39 mouse cellular contexts compared by ENCODE assay signal in the genomic region with DNA sequence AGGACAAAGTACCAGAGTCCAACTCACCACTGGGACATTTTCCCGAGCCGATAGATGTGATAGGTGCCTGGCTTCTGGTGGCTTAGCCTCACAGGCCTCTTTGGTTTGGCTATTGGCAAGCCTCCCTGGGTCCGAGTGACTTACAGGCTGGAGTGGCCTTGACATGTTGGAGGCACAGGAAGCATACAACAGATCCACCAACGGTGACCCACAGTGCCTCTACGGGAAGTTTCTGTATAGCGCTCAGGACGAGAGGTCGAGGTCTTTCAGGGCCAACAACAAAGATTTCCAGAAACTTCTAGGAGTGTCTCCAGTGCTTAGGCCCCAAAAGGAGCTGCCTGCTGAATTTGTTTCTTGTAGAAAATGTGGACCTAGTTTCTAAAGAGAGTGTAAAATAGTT. TPM values are rescaled to one million over a fixed set of nuclear protein-coding genes. Genes with fewer than 3 reads are reported as not detected.
"Had no signal": no experiment of that assay in that cellular context is flagged by ENCODE, and none has a peak within 500 bp of the region (broad histone marks: within the 10 kb centered on the region; RNA-seq: fewer than 3 reads in every experiment).

No protein-coding gene starts in this region.

- H3K4me1 ChIP-seq: heart, embryonic 13.5 days; heart, embryonic 15.5 days; hindbrain, embryonic 13.5 days; hindbrain, embryonic 15.5 days; kidney, embryonic 15.5 days; limb, embryonic 12.5 days had no signal

- H3K9me3 ChIP-seq: heart, embryonic 13.5 days; heart, embryonic 15.5 days; hindbrain, embryonic 13.5 days; hindbrain, embryonic 15.5 days; kidney, embryonic 15.5 days; limb, embryonic 12.5 days; liver, embryonic 13.5 days; liver, embryonic 15.5 days had no signal

- H3K27ac ChIP-seq: heart, embryonic 13.5 days; heart, embryonic 15.5 days; hindbrain, embryonic 13.5 days; hindbrain, embryonic 15.5 days; hindbrain, postnatal 0 days; kidney, embryonic 15.5 days; kidney, postnatal 0 days; limb, embryonic 12.5 days; liver, embryonic 13.5 days; liver, embryonic 15.5 days had no signal

- H3K9ac ChIP-seq: heart, embryonic 13.5 days; heart, embryonic 15.5 days; hindbrain, embryonic 13.5 days; hindbrain, embryonic 15.5 days; kidney, embryonic 15.5 days; limb, embryonic 12.5 days; liver, embryonic 13.5 days; liver, embryonic 15.5 days had no signal

- DNase-seq: gastrocnemius, postnatal 14 days; gastrocnemius, postnatal 36 days; heart, adult 18-20 months; heart, postnatal 14 days; heart, postnatal 36 days; kidney, adult 11 months; kidney, adult 2 months; kidney, adult 9 months; kidney, postnatal 14 days; kidney, postnatal 36 days; layer of hippocampus, adult 9-11 months; layer of hippocampus, postnatal 36 days; left cerebral cortex, postnatal 4 days; liver; liver, embryonic 13.5 days had no signal

- H3K36me3 ChIP-seq: heart, embryonic 13.5 days; heart, embryonic 15.5 days; hindbrain, embryonic 13.5 days; hindbrain, embryonic 15.5 days; kidney, embryonic 15.5 days; limb, embryonic 12.5 days; liver, embryonic 13.5 days; liver, embryonic 15.5 days had no signal

- H3K27me3 ChIP-seq: heart, embryonic 13.5 days; heart, embryonic 15.5 days; hindbrain, embryonic 13.5 days; hindbrain, embryonic 15.5 days; kidney, embryonic 15.5 days; limb, embryonic 12.5 days; liver, embryonic 13.5 days; liver, embryonic 15.5 days had no signal

- H3K4me3 ChIP-seq: heart, embryonic 13.5 days; heart, embryonic 15.5 days; hindbrain, embryonic 13.5 days; hindbrain, embryonic 15.5 days; kidney, embryonic 15.5 days; limb, embryonic 12.5 days; liver, embryonic 13.5 days; liver, embryonic 15.5 days had no signal

- H3K4me2 ChIP-seq: heart, embryonic 11.5 days; heart, embryonic 13.5 days; heart, embryonic 15.5 days; hindbrain, embryonic 13.5 days; hindbrain, embryonic 15.5 days; kidney, embryonic 15.5 days; limb, embryonic 12.5 days; liver, embryonic 13.5 days; liver, embryonic 15.5 days had no signal

- ATAC-seq: hindbrain, postnatal 0 days; intestine, embryonic 16.5 days had no signal

RNA-seq across cellular contexts. Expression of a gene that starts 1.6 kb away (rescaled TPM):
- total RNA-seq: gastrocnemius, adult 18-20 months; gastrocnemius, adult 8-10 months; gastrocnemius, postnatal 14 days; gastrocnemius, postnatal 36 days; heart, adult 18-20 months; heart, postnatal 14 days; heart, postnatal 36 days; hematopoietic stem cell, adult 5-6 weeks; hindbrain, postnatal 0 days; layer of hippocampus, adult 18-20 months; layer of hippocampus, adult 8-10 months; layer of hippocampus, postnatal 14 days; layer of hippocampus, postnatal 36 days; left cerebral cortex, adult 18-20 months; left cerebral cortex, adult 8-10 months; left cerebral cortex, postnatal 10 days; left cerebral cortex, postnatal 25 days; left cerebral cortex, postnatal 4 days had no signal
- polyA plus RNA-seq: heart, embryonic 11.5 days; heart, embryonic 15.5 days; hindbrain, embryonic 11.5 days; hindbrain, embryonic 15.5 days; hindbrain, postnatal 0 days; intestine, embryonic 14.5 days; kidney, embryonic 15.5 days; large intestine, adult 2 months; limb, embryonic 12.5 days had no signal
